Comparison of ENCODE assay signal across 41 mouse cellular contexts in genomic region chr14:20245861-20246260, GRCm38 (mm10). TPM values are rescaled to one million over a fixed set of nuclear protein-coding genes. Genes with fewer than 3 reads are reported as not detected.
"Had no signal": no experiment of that assay in that cellular context is flagged by ENCODE, and none has a peak within 500 bp of the region (broad histone marks: within the 10 kb centered on the region; RNA-seq: fewer than 3 reads in every experiment).

No protein-coding gene starts in this region.

- H3K27ac ChIP-seq: heart, adult 2 months; heart, embryonic 13.5 days; heart, embryonic 15.5 days; hindbrain, embryonic 10.5 days; hindbrain, embryonic 12.5 days; hindbrain, embryonic 14.5 days; intestine, embryonic 15.5 days; kidney, embryonic 15.5 days; kidney, postnatal 0 days; limb, embryonic 13.5 days; limb, embryonic 15.5 days; liver, embryonic 13.5 days; liver, embryonic 15.5 days had no signal

- H3K4me2 ChIP-seq: heart, embryonic 11.5 days; heart, embryonic 13.5 days; heart, embryonic 15.5 days; hindbrain, embryonic 12.5 days; hindbrain, embryonic 14.5 days; intestine, embryonic 15.5 days; kidney, embryonic 15.5 days; limb, embryonic 13.5 days; limb, embryonic 15.5 days; liver, embryonic 11.5 days; liver, embryonic 13.5 days; liver, embryonic 15.5 days had no signal

- H3K4me1 ChIP-seq: intestine, embryonic 15.5 days; limb, embryonic 13.5 days; liver, embryonic 13.5 days; liver, embryonic 15.5 days had no signal

- ATAC-seq: hindbrain, embryonic 16.5 days; inflammation-experienced regulatory T-cells, adult 6 months had no signal

- H3K36me3 ChIP-seq: heart, embryonic 13.5 days; heart, embryonic 15.5 days; hindbrain, embryonic 10.5 days; hindbrain, embryonic 12.5 days; intestine, embryonic 15.5 days; kidney, embryonic 15.5 days; limb, embryonic 13.5 days; limb, embryonic 15.5 days; liver, embryonic 13.5 days; liver, embryonic 15.5 days had no signal

- H3K4me3 ChIP-seq: heart, adult 2 months; heart, embryonic 13.5 days; heart, embryonic 15.5 days; hindbrain, embryonic 10.5 days; hindbrain, embryonic 12.5 days; intestine, embryonic 15.5 days; kidney, embryonic 15.5 days; limb, embryonic 13.5 days; limb, embryonic 15.5 days; liver, embryonic 13.5 days; liver, embryonic 15.5 days had no signal

- H3K9ac ChIP-seq: heart, embryonic 13.5 days; heart, embryonic 15.5 days; hindbrain, embryonic 12.5 days; hindbrain, embryonic 14.5 days; intestine, embryonic 15.5 days; kidney, embryonic 15.5 days; limb, embryonic 13.5 days; limb, embryonic 15.5 days; liver, embryonic 13.5 days; liver, embryonic 15.5 days had no signal

- H3K27me3 ChIP-seq: heart, embryonic 15.5 days; hindbrain, embryonic 12.5 days; intestine, embryonic 15.5 days; kidney, embryonic 15.5 days; limb, embryonic 13.5 days; limb, embryonic 15.5 days; liver, embryonic 13.5 days; liver, embryonic 15.5 days had no signal

- H3K9me3 ChIP-seq: heart, embryonic 13.5 days; heart, embryonic 15.5 days; hindbrain, embryonic 12.5 days; intestine, embryonic 15.5 days; kidney, embryonic 15.5 days; limb, embryonic 13.5 days; limb, embryonic 15.5 days; liver, embryonic 13.5 days; liver, embryonic 15.5 days had no signal

- DNase-seq: heart, postnatal 36 days; kidney, adult 11 months; kidney, adult 2 months; kidney, adult 9 months; kidney, postnatal 14 days; kidney, postnatal 36 days; layer of hippocampus, adult 9-11 months; layer of hippocampus, postnatal 36 days; left cerebral cortex, postnatal 4 days; liver, embryonic 13.5 days had no signal

RNA-seq across cellular contexts. Expression of gene Kcnk16, which starts 23.1 kb away (rescaled TPM):
- total RNA-seq: gastrocnemius, adult 8-10 months; gastrocnemius, postnatal 25 days; gastrocnemius, postnatal 4 days; granulocyte monocyte progenitor cell, adult 5-6 weeks; heart, adult 2 months; heart, postnatal 14 days; heart, postnatal 36 days; layer of hippocampus, adult 18-20 months; layer of hippocampus, adult 8-10 months; layer of hippocampus, postnatal 14 days; layer of hippocampus, postnatal 36 days; left cerebral cortex, adult 18-20 months; left cerebral cortex, adult 8-10 months; left cerebral cortex, postnatal 10 days; left cerebral cortex, postnatal 25 days; left cerebral cortex, postnatal 4 days had no signal
- polyA plus RNA-seq: frontal cortex, adult 2 months; heart, adult 2 months; heart, embryonic 11.5 days; heart, postnatal 0 days; hindbrain, embryonic 12.5 days; hindbrain, embryonic 14.5 days; inflammation-experienced regulatory T-cells, adult 6 months; kidney, adult 2 months; kidney, embryonic 15.5 days; kidney, postnatal 0 days; limb, embryonic 11.5 days; limb, embryonic 13.5 days had no signal
